Mouse (Mus musculus) fibroblast of lung, adult 2 months (primary cell): ENCODE results near the gene Clnk.
"Not testable (repeated sequence)": the region's sequence is repeated elsewhere in the genome, so short reads cannot be mapped to it uniquely, and the experiment has no call there.

ENCODE experiments used
- DNase-seq: peaks from one replicate; pipeline ENCODE4 v3.0.0-alpha.2; 2011; ENCODE audit warnings: low read depth

Gene Clnk

DNA sequence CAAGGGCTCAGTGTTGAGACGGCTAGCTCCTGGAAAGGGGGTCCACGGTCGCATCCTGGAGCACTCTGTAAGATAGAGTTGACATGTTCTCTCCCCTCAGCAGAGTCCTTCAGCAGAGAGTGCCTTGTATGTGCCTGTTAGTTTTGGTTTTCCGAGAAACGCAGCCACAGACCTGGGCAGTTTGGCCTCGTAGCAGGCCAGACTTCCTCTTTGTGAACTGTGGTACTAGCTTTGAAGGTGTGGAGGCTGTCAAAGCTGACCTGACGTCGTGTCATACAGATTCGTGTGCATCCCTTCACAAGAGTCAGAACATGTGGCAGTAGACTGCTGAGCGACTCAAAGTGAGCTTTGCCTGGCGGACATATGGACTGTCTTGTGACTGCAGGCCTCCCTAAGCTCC, at the start of gene Clnk:
TSS of gene Clnk (minus strand) at position 191 of the 400 bp plus-strand sequence.
- no peak for DNase-seq

DNA sequence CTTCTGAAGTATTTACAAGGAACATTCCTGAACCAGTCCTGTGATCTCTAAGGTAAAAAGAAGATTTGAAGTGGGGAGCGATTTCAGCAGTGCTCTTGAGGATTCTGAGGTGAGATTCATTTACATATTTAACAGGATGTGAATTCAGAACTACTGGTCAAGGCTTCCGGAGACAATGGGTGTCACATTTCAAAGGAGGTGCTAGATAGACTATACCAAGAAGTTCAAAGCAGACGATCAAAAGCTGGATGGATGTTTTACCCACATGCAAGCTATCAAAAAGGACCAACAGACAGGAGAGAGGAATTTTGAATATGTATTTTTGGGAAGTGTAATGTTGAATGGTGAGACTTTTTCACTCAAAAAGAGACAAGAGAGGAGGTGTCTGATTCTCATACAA, 28.7 kb upstream of the Clnk start:
- DNase-seq = no peak

DNA sequence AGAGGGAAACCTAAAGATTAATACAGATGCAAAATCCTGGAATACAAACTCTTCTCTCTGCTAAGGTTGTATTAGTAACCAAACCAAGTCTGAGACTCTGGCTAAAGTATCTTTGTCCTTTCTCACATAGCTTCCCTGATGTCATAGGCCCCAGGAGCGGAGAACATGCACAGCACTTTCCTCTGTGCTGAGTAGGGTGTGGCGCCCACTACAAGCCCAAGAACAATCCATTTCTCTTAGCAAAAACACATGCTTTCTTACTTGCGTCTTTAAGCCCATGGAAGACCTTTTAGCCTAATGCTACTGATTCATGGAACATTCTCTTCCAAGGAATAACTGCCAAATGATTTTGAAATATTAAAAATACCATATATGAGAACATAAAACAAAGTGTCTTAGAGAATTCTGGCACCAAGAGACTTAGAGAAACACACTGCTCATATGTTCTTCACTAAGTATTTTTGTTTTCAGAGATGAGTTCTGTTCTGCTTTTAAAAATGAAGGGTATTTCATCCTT, 28.0 kb upstream of the Clnk start:
- no peak for DNase-seq

DNA sequence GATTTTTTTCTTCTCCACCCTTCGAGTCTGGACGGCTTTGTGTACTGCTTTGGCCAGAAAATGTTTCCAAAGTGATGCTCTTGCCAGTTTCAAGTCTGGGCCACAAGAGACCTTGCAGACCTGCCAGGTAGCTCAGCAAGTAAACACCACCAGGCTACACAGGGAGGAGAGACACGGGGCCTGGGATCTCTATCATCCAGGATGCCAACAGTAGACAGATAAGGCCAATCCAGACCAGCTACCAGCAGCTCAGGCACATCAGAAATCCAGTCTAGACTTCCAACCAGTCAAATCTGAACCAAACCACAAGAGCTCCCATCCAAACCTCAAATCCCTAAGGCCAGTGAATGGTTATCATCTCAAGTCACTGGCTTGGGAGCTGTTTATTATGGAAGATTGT, 26.3 kb upstream of the Clnk start:
- DNase-seq = peak; percentile 67

DNA sequence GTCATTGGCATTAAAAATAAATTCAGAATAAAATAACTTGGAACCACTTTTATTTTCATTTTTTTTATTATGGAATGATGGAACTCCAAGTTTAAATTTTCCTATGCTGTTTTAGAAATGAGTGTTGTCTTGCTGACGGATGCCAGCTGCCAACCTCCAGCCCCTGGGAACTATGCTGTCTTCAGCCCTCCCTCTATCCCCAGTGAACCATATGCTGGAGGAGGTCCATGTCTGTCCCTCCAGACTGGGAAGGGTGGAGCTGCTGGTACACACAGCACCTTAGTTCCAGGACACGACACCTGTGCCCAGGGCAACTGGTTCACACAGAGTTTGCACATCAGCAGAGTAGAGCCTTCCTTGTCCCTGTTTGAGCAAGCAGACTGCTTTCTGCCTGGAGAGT, 22.4 kb upstream of the Clnk start:
- DNase-seq = peak; percentile 61

DNA sequence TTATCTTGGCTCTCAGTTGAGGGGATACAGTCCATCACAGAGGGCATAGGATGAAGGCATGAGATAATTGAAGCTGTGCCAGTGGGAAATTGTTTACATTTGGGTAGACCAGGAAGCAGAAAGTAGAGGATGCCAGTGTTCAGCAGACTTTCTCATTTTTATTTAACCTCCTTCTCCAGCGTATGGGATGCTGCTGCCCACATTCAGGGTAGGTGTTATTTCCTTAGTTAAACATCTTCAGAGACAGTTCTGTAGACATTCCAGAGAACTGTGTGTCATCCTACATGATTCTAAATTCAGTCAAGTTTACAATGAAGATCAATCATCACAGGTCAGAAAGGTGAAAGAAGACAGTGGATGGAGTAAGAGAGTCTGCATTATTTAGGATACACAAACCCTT, 12.0 kb upstream of the Clnk start:
- no peak for DNase-seq

DNA sequence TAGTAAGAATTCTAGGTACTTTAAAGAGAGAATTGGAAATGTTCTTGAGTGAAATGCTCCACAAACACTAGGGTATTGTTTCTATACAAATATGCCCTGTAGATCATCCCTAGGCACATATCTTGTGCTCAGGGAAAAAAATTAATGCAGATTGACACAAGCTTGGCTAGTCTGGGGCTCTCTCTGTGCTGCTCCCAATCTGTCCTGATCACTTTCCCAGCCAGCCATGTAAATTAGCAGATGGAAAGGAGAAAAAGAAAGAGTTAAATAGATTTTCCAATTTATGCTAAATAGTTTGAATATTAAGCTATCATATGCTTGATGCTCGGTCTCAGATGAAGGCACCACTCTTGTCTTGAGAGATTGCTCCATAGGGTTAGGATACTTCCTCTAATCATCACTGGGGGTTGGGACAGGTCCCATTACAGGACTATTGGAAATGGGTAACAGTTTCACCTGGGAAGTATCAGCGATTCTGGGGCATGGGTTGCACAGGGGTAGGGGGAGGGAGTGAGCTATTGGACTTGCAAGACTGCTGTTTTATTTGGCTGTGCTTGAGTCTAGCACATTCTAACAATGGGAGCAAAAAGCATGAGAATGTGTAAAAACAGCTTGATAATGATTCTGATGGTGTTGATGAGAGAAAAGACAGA, 10.1 kb upstream of the Clnk start:
- no peak for DNase-seq

DNA sequence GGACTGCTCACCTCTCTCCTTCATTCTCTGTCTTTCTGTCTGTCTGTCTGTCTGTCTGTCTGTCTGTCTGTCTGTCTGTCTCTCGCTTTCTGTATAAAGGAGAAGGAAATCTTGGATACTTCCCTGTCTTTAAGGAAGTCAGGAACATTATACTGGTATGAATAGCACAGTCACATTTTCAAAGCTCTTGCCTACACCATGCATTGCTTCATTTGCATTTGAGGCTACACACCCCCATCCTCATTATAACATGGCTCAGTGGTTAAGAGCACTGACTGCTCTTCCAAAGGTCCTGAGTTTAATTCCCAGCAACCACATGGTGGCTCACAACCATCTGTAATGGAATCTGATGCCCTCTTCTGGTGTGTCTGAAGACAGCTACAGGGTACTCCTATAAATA, 6.0 kb upstream of the Clnk start:
- not testable (repeated sequence) for DNase-seq

DNA sequence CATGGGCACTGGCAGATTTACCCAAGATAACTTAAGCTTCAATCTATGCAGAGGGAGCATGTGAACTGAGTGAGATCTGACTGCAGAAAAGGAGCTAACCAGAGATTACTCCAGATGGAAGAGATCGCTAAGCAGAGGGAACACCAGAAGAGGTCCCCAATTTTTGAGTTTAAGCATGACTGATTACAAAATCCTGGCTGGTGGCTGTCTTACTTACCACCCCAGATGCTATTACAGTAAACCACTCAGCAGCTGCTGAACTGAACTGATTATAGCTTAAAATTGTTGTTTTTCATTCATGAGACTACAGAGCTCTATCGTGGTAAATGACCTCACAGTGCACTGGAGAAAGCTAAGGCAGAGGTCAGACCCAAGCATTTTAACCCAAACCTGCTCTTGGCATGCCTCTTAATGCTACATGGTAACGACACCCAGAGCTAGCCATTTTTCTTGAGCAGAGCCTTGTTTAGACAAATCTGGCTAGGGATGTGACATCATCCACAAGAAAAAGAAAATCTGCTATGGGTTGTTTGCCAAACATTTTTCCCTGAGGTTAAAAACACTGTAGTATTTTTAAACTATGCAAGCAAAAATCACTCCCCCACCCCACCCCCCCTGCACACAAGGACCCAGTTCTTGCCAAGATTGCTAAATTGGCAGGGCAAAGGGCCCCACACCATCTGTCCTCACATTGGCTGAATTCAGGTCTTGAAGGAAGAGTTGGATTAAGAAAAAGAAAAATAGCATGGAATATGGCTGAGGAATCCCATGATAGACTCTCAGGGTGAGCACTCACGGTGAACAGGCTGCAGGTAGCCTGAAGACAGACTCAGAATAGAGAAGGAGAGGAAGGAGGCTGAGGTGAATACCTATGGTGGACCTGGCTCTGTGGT, 5.4 kb upstream of the Clnk start:
- peak; percentile 77 for DNase-seq

DNA sequence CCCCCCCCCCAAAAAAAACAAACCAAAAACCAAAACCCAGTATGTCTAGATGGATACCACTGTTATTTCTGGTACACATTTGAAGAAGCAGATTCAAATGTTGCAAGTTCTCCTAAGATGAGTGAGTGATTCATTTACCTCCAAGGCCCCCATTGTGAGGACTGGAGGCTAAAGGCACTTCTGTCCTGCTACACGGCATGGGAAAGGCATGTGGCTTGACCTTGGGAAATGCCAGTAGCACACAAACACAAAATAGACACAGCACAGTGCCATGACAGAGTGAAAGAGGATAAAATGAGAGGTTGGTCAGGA, 4.8 kb upstream of the Clnk start:
- DNase-seq = no peak

DNA sequence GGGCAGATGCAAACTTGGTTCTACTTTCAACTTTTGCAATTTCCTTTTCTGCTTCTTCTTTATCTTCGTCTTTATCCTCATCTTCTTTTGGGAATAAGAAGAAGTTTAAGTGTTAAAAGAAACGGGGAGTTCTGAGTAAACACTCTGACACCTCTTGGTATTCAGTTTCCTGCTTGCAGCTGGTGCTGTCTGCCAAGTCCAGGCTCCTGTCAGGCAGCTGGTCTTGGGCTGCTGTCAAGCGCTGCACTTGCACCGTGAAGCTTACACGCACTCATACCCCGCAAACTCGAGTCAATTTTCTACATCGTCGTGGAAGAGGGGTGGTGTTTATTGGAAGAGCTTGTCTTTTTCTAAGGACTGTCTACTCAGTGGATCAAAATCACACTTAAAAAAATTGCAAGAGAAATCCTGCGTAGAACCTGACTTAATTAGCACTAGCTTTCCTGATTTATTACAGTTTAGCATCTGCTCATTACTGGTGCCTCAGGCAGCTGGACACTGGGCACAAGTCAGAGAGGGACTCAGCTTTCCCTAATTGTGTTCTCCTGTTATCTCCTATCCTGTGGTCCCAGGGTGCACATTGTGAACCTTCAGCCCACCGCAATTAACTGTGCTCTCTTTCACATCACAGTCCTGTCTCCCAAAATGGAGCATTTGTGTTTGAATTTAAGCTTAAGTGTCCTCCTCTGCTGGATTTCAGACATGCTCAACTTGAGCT, 3.5 kb upstream of the Clnk start:
- DNase-seq = no peak

DNA sequence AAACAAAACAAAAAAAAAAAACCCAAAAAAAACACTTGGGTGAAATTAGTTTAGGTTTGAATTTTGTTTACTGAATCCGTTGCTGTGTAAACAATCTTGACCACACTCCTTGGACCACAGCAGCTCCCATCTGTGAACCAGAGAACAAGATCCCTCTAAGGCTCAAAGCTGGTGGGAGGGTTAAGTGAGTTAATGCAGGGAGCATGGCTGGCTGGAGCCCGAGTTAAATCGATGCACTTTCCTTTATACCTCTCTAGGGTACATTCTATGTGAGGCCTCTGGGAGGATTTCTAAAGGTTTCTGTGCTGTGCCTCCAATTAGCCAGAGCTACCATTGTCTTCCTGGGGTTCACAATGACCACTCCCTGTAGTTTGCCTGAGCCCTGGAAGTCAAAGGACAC, 1.2 kb downstream of the Clnk start:
- DNase-seq = no peak

DNA sequence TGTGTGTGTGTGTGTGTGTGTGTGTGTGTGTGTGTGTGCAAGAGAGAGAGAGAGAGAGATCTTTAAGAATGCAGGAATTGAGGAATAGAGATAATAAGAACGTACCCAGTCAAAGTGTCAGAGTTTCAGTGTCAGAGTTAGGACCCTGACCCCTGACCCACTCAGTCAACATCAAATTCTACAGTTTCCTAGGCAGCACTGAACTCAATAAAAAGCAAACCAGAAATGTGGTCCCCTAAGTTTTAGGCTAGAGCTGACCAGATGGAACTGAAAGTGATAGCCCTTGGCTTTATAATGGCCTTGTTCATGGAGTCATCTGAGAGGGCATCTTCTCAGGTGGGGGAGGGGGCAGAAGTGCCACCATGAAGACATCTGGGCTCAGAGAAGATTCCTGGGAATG, 1.7 kb downstream of the Clnk start:
- DNase-seq = no peak

DNA sequence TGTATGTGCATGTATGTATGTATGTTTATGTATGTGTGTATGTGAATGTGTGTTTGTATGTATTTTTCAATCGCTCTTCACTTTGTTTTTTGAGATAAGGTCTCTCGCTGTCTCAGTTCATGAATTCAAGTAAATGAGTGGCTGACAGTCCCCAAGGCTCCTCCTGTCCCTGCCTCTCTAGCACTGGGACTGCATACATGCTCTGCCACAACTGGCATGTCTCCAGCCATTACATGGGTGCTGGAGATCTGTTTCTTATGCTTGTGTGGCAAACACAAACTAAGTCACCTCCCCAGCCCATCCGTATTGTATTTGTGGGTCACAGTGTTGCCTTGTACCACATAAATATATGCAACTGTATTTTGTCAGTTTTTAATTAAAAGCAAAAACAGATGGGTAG, 3.7 kb downstream of the Clnk start:
- no peak for DNase-seq

DNA sequence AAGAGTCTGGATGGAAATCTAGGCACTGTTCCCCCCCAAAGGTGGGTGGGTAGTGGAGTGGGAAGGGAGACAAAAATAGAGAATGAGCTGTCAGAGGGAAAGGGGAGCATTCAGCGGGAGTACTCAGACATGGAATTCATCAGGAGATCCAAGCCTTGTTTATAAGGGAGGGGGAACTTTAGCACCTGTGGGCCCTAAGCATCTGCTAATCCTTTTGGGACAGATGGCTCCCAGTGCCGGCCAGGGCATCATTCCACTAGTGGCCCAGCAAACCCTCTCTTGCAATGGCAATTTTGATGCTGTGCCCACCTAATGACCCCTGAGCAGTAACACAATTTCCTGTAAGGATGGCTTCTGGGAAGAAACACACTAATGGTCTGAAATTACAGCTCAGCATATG, 5.0 kb downstream of the Clnk start:
- no peak for DNase-seq

DNA sequence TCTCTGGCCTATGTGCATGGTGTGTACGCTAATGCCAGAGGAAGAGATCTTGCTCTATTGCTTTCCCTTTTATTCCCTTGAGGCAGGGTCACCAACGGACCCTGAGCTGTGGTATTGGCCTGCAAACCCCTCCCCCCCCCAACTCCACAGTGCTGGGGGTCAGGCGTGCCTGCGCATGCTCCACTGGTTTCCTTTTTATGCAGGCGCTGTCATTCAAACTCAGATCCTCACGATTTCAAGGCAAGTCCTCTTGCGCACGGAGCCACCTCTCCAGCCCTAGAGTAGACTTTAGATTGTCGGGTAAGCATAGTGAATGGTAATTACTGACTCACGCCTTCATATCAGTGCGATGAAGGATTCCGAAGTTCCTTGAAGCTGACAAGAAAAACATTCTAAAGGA, 6.1 kb downstream of the Clnk start:
- no peak for DNase-seq

DNA sequence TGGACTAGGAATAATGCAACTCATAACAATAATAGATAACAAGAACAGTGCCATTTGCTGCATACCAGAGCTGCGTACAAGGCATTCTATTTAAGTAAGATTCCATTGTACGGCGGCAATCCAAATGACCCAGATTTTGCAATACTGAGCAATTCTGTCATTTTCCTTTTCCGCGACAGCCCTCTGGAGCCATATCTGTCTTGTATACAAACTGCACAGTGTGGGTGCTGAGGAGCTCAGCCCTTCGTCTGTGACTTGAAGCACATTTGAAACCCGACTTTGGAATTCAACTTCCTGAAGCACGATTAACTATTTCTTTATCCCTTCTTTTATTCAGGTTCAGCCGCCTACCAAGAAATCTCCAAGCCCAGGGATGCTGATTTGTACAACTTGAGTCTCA, 6.6 kb downstream of the Clnk start:
- DNase-seq = no peak

DNA sequence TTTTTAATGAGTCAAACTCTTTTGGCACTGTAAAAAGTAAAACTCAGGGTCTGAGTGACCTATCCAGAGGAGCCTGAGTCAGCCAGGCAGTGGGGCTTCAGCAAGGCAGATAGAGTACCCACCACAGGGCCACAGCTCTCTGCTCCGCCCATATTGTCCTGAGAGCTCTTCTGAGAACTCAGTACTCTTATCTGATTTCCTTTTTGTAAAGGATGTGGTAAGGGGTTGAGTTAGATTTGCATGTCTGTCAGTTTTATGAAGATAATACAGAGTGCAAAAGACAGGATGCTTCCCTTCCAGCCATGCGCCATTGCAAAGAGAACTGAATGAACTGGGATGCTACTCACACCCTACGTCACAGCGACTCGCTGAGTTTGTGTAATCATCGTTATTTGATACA, 12.0 kb downstream of the Clnk start:
- DNase-seq = no peak

DNA sequence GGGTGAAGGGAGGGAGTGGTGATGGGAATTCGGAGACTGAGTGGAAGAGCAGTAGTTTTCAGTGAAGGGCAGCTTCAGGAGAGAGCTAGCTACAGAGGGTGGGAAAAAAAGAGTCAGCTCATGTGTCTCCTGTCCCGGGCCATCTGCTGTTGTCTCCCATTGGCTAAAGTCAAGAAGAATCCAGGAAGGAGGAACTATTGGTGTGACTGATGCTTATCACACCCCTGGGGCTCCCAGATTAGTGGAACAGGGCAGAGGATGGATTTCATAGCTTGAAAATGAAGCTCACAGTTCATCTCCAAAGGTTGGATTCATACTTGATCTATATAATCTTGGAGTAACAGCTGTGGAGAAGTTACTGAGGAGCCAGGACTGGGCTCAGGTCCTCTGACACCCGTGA, 13.6 kb downstream of the Clnk start:
- DNase-seq = no peak

DNA sequence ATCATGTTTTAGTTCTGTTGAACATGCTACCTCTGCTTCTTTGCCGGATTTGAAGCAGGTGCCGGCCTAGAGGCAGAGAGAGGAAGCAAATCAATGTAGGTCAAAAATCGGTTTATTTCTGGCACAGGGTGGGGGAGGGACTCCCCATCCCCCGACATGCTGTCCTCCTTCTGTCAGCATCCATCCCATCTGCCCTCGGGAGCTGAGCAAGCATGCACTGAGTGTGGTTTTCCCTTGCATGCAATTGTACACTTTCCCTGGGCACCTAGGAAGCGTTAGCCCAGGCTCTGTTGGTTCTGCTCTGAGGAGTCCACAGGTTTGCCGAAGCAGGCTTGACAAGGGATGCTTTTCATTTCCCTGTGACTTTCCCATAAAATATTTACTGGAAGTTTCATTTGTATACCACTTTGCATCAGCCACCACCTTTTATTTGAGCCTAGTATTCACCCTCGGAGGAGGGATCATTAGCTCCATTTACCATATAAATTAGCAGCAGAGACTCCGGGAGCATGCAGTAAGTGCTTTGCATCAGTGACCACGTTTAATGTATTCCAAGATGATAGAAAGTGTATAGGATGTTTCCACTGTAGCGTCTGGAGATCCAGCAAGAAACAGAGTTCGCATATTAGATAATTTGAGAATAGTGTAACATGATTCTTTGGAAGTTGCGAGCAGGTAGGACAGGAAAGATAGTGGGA, 14.2 kb downstream of the Clnk start:
- no peak for DNase-seq

DNA sequence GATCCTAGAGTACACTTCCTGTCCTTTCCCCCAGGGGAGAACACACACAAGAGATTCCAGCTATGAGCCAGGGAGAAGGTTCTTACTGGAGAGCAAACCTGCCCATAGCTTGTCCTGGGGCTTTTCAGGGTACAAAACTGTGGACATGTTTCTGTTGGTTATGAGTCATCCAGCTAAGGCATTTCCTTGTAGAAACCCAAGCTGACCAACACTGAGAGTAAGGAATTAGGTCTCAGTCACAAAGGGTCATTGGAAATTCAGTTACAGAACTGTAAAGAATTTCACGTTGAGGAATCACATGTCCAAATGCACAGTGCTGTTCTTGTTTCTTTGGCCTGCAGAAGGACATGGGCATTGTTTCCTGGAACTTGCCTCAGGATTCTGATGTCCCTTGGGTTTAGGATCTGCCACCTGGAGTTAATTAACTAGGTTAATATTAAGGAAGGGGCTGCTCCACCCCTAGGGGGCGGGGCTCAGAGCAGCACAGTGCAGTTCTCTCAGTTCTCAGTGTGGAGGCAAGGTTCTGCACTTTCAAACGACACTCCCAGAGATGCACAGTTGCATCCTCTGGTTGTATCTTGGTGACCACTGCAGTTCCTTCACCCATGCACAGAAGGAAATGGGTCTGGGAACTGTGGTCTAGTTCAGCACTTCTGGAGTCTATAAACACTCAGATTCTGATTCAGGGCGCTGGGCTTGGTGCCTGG, 18.4 kb downstream of the Clnk start:
- DNase-seq = peak; percentile 66

DNA sequence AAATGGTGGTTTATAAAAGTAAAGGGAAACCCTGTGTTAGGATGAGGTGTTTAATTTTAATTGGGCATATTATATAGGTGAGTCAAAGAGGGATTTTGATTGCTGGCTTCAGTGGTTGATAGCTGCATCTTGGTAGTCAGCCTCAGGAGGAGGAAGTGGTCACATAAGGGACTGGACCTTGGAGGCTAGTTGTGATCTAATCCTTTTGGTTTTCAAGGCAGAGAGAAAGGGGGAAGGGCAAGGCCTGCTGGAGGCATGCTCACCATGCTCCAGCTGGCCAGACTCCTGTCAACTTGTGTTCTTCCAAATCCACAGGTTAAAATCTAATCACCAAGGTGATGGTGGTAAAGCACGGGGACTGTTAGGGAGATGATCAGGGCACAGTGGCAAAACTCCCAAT, 19.0 kb downstream of the Clnk start:
- DNase-seq = peak; percentile 34
